Mouse (Mus musculus) stomach, postnatal 0 days (tissue): Measurements from ENCODE around the gene Gphb5.

Experiments
- CTCF ChIP-seq: IDR thresholded peaks from 2 replicates; pipeline ENCODE4 v1.5.1; 2016; ENCODE audit warnings: antibody characterized with exemption, low read depth, mild to moderate bottlenecking, moderate library complexity
- EP300 ChIP-seq: optimal IDR thresholded peaks from 2 replicates; pipeline ENCODE3; 2016; ENCODE audit warnings: antibody characterized with exemption

GRCm38 (mm10) chr12:75450592-75450991, 34.0 kb upstream of the Gphb5 start:
- no peak for TF ChIP-seq CTCF
- TF ChIP-seq EP300 = no peak
